Mouse (Mus musculus): ENCODE data around the gene Zic1.

Zic1 gene

GRCm38 (mm10) chr9:91366999-91367811 lies 1.6 kb upstream of the Zic1 start:
- in situ Hi-C loops (cut with MboI, MseI), result no loop called here

GRCm38 (mm10) chr9:91366226-91366998 lies 802 bp upstream of the Zic1 start:
- in situ Hi-C loops (cut with MboI, MseI), result no loop called here

- in situ Hi-C loops (cut with MboI, MseI), result no loop called here
These were observed 574 bp downstream of the Zic1 start for GRCm38 (mm10) chr9:91364971-91365501.

GRCm38 (mm10) chr9:91364127-91364970 lies 1.3 kb downstream of the Zic1 start:
- in situ Hi-C loops (cut with MboI, MseI), result no loop called here

- in situ Hi-C loops (cut with MboI, MseI), result no loop called here
These were observed 1.8 kb downstream of the Zic1 start for GRCm38 (mm10) chr9:91363814-91364126.

- in situ Hi-C loops (cut with MboI, MseI), result no loop called here
These were observed 2.4 kb downstream of the Zic1 start for GRCm38 (mm10) chr9:91363011-91363730.

- in situ Hi-C loops (cut with MboI, MseI), result no loop called here
These were observed 3.6 kb downstream of the Zic1 start, which contains the start of gene Zic4 for GRCm38 (mm10) chr9:91361856-91362601. TSS of gene Zic4 (plus strand) at chr9:91362413.

- in situ Hi-C loops (cut with MboI, MseI), result no loop called here
These were observed 4.4 kb downstream of the Zic1 start for GRCm38 (mm10) chr9:91361033-91361855.

- in situ Hi-C loops (cut with MboI, MseI), result no loop called here
These were observed 5.2 kb downstream of the Zic1 start for GRCm38 (mm10) chr9:91360151-91361032.

- in situ Hi-C loops (cut with MboI, MseI), result no loop called here
These were observed 6.5 kb downstream of the Zic1 start for GRCm38 (mm10) chr9:91358851-91359687.

GRCm38 (mm10) chr9:91357321-91357720 lies 8.3 kb downstream of the Zic1 start:
- in situ Hi-C loops (cut with MboI, MseI), result no loop called here

GRCm38 (mm10) chr9:91356353-91356740 lies 9.3 kb downstream of the Zic1 start:
- in situ Hi-C loops (cut with MboI, MseI), result no loop called here

- in situ Hi-C loops (cut with MboI, MseI), result no loop called here
These were observed 9.8 kb downstream of the Zic1 start for GRCm38 (mm10) chr9:91355629-91356352.

- in situ Hi-C loops (cut with MboI, MseI), result no loop called here
These were observed 10.4 kb downstream of the Zic1 start for GRCm38 (mm10) chr9:91355270-91355589.

GRCm38 (mm10) chr9:91354434-91355269 lies 11.0 kb downstream of the Zic1 start:
- in situ Hi-C loops (cut with MboI, MseI), result no loop called here
